Mouse (Mus musculus) heart, postnatal 25 days (tissue): ENCODE measurements around the gene Rasgrp2. TPM values are rescaled to one million over a fixed set of nuclear protein-coding genes. Genes with fewer than 3 reads are reported as not detected.

Experiments
- DNase-seq: peaks from one replicate; pipeline ENCODE4 v3.0.0; 2022; ENCODE audit warnings: low spot score
- intact Hi-C: fragments of 180-260 bp; cut with DNase I; formaldehyde crosslinking; loops from one replicate; pipeline ENCODE4 v1.15.1; 2025
- total RNA-seq, 2 experiments: library from RNA; stranded (reverse); gene quantifications; 2 replicates each; pipeline ENCODE4 v1.2.3; 2021

Gene Rasgrp2
- total RNA-seq, 2 experiments from 2014 or later, result 43.2 to 55.2 TPM

DNA sequence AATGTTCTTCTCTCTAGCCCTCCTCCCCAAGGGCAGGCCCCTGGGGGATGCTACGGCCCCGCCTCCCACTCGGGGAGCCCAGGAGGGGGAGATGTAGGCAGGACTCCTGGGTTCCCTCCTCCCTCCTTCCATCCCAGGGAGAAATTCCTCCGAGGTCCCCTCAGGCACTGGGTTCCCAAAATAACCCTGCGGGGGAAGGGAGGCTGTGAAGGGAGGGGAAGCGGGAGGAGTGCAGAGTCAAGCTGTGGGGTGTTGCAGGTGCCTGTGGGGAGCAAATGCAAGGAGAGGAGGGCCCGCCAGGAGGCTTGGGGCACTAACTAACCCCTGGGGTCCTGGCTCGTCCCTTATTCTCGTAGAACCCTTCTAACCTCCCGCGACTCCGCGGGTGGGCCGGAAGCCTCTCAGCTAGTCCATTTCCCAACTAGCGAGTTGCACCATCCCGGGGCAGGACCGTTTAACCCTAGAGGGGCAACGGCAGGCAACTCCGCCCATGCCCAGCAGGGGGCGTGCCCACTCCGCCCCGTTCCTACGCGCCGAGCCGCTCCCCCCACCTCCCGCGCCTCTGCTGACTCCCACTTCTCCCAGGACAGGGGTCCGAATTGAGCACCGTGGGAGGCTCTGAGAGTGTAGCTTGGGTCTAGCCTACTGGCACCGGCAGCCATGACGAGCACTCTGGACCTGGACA, 2.1 kb downstream of the Rasgrp2 start:
- DNase-seq, result peak; percentile 73
- intact Hi-C loops, result loop anchor here (2.0 kb wide), 1 partner anchor 52 kb away; no protein-coding TSS in a partner anchor

DNA sequence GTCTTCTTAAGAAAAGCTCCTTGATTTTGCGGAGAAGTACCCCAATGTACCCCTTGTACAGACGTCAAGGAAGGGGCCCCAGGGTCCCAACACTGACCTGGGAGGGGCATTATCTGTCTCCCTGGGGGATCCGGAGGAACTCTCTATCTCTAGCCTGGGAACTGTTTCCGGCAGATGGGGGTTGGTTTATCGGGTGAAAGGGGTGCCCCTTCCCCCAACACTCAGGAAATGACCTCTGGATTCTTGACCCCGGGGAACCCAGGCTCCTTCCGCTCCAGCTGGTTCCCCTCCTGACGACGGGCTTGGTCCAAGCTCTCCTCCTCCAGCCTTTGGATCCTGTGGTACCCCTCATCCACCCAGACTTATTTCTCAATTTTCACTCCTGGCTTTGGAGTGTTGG, 2.8 kb downstream of the Rasgrp2 start:
- no peak for DNase-seq
- intact Hi-C loops, result loop anchor here (2.0 kb wide), 1 partner anchor 51 kb away; no protein-coding TSS in a partner anchor

- DNase-seq, result no peak
Measured at GRCm38 (mm10) chr19:6403869-6404268, 4.7 kb downstream of the Rasgrp2 start.

GRCm38 (mm10) chr19:6405433-6405832, 6.3 kb downstream of the Rasgrp2 start:
- no peak for DNase-seq
- intact Hi-C loops, result no loop called here

More at GRCm38 (mm10) chr19:6403869-6404268, 4.7 kb downstream of the Rasgrp2 start:
- intact Hi-C loops, result no loop called here

- intact Hi-C loops, result no loop called here
Measured at GRCm38 (mm10) chr19:6407109-6407508, 8.0 kb downstream of the Rasgrp2 start.

GRCm38 (mm10) chr19:6407816-6408510, 8.8 kb downstream of the Rasgrp2 start:
- no peak for DNase-seq
- intact Hi-C loops, result no loop called here

More at GRCm38 (mm10) chr19:6407109-6407508, 8.0 kb downstream of the Rasgrp2 start:
- no peak for DNase-seq

GRCm38 (mm10) chr19:6408749-6409148, 9.6 kb downstream of the Rasgrp2 start:
- intact Hi-C loops, result no loop called here
- DNase-seq, result no peak

DNA sequence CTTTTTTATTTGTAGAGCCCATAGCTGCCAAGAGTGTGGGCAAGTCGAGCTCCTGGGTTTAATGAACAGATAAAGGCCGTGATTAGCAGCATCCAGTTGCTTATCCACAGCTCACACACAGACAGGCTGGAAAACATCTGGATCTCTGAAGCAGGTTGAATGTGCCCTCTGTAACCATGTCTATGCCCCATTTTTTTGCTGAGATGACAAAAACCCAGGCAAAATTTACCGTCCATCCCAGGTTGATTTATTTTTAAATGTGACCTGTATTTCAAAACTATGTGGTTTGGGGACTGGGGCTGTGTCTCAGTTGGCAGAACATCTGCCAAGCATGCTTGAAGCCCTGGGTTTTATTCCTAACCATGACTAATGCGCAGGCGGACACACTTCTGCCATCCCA, 10.0 kb downstream of the Rasgrp2 start:
- intact Hi-C loops, result no loop called here
- no peak for DNase-seq

- DNase-seq, result no peak
- intact Hi-C loops, result no loop called here
Measured at GRCm38 (mm10) chr19:6409936-6410335, 10.8 kb downstream of the Rasgrp2 start.

- intact Hi-C loops, result no loop called here
- no peak for DNase-seq
Measured at GRCm38 (mm10) chr19:6412798-6413197, 13.7 kb downstream of the Rasgrp2 start.

- no peak for DNase-seq
- intact Hi-C loops, result no loop called here
Measured at GRCm38 (mm10) chr19:6415454-6415853, 16.3 kb downstream of the Rasgrp2 start.

DNA sequence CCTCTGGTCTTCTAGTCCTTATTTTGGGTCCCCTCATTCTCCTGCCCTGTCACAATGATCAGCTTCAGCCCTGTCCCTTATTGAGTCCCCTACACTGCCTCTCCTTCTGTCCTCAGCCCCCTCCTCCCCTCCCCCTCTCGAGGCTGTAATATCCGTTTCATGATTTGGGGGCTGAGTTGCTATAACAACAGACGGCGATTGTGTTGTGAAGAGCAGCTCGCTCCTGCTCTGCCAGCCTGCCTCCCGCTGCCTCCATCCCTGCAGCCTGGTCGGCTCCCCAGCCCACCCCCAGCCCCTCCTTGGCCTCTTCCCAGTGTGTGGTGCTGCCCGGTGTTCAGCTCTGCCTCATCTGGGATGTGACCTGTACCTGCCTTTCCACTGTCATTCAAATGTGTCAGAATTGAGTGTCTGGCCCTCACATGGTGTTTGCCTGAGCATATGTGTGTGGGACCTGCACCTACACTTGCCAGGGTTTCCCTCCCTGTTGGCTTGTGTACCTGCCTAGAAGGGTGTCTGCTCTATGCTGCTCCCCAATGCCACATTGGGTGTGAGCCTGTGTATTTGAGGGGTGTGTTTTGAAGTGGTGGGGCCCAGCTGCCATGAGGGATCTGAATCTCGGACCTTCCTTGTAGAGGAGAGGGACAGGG, 17.1 kb downstream of the Rasgrp2 start:
- intact Hi-C loops, result no loop called here
- DNase-seq, result no peak

- intact Hi-C loops, result no loop called here
- DNase-seq, result no peak
Measured at GRCm38 (mm10) chr19:6416894-6417761, 18.0 kb downstream of the Rasgrp2 start.

GRCm38 (mm10) chr19:6418233-6418879, 19.2 kb downstream of the Rasgrp2 start, which contains the start of gene Nrxn2:
Nrxn2 (plus strand) TSS chr19:6418731.
- intact Hi-C loops, result no loop called here
- peak; percentile 69 for DNase-seq

DNA sequence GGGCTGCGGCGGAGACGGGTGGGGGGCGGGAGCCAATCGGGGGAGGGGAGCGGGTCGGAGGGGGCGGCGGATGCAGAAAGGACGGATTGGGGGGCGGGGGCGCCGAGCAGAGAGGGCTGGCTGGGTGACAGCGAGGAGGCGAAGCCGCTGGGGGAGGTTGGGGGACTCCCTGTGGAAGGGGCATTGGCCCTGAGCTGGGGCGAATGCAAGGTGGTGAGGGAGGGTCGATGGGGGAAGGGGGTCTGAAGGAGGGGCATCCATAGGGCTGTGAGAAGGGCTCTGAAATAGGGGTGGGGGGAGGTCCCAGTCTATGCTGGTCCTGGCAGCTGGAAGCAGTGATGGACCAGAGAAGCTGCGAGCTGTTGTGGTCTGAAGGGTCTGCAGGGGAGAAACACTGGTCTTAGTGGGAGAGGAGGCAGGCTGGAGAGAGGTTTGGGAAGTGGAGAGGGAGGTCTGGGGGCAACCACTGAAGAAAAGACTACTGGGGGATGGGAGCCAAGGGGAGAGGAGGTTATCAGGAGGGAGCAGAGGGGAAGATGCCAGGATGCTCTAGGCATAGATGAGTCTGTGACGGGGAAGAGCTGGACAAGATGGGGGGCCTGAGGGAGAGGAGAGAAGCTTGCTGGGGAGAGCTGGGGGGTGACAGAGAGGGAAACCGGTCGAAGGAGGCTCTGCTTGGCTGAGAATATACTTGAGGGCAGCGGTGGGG, 20.0 kb downstream of the Rasgrp2 start:
- intact Hi-C loops, result no loop called here
- DNase-seq, result no peak

DNA sequence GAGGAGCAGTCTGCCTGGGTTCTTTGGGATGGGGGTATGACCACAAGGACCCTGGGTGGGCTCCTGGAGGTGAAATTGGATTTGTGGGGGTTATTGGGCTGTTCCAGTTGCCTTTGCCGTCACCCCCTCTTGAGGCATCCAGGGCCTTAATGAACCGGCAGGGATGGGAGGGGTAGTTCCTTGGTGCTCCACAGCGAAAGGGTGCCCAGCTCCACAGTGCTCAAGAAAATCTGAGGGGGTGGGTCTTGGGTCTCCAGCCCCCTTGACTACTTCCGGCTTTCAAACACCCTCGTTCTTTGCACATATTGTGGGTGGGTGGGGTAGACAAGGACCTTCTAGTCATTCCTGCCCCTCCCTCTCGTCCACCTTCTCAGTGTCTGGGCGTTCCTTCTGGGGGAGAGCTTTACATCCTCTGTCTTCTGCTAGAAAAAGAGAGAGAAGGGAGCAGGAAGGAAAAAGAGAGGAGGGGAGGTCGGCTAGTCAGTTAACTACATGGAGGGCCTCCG, 20.7 kb downstream of the Rasgrp2 start:
- no peak for DNase-seq
- intact Hi-C loops, result loop anchor here (2.0 kb wide), 1 partner anchor 31 kb away; no protein-coding TSS in a partner anchor

GRCm38 (mm10) chr19:6420481-6421210, 21.5 kb downstream of the Rasgrp2 start:
- intact Hi-C loops, result loop anchor here (2.0 kb wide), 1 partner anchor 30 kb away; no protein-coding TSS in a partner anchor
- DNase-seq, result no peak

DNA sequence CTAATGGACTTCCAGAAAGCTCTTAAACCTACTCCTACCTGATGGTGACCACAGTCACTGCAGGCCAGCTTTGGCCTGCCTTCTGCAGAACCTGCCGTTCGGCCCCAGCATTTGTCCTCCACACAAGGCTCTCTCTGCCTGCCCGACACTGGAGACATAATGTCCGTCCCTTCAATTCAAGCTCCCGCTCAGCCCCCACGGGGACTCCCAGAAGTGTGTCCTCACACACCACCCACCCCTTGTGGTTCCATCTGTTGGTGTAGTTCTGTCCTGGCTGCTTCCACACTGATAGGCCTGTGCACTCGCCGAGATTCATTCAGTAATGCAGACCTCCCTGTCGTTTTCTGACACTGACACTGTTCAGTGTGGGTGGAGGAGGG, 22.1 kb downstream of the Rasgrp2 start:
- intact Hi-C loops, result loop anchor here (2.0 kb wide), 1 partner anchor 30 kb away; no protein-coding TSS in a partner anchor
- DNase-seq, result no peak
